Mouse (Mus musculus) mammary gland, adult 2 months (tissue): ENCODE data around the gene Gm17174. TPM values are rescaled to one million over a fixed set of nuclear protein-coding genes. Genes with fewer than 3 reads are reported as not detected.

Experiments
- polyA plus RNA-seq: library from polyadenylated mRNA; depleted of rRNA; stranded (reverse); fragments of >200 nt; gene quantifications from 2 replicates; pipeline ENCODE4 v1.2.3, GENCODE M21; 2012; ENCODE audit warnings: low replicate concordance; rRNA removed

The Gm17174 gene
- polyA plus RNA-seq, result not detected in 2 replicates

GRCm38 (mm10) chr14:51592039-51592438, at the start of gene Gm17174:
Gm17174 (minus strand) TSS chr14:51592139.

GRCm38 (mm10) chr14:51635566-51635965, 43.6 kb upstream of the Gm17174 start, which contains the start of gene Gm4181:
Gm4181 (minus strand) TSS chr14:51635666.

GRCm38 (mm10) chr14:51611210-51611609, 19.3 kb upstream of the Gm17174 start, which contains the start of gene Gm17078:
Gm17078 (minus strand) TSS chr14:51611310.

GRCm38 (mm10) chr14:51573963-51574362, 18.0 kb downstream of the Gm17174 start, which contains the start of gene Gm17175:
Gm17175 (minus strand) TSS chr14:51574063.

GRCm38 (mm10) chr14:51552490-51552889, 39.4 kb downstream of the Gm17174 start, which contains the start of gene Gm5622:
Gm5622 (plus strand) TSS chr14:51552790.

Other genes with a start within 250 kb of the Gm17174 start
- not detected in 2 replicates for gene Gm7247, start 230.4 kb downstream of the Gm17174 start, polyA plus RNA-seq
- gene Vmn2r88, start 181.3 kb downstream of the Gm17174 start, polyA plus RNA-seq, result not detected in 2 replicates
- gene Vmn2r89, start 140.3 kb downstream of the Gm17174 start, polyA plus RNA-seq, result not detected in 2 replicates
- gene Gm5622, start 39.3 kb downstream of the Gm17174 start, polyA plus RNA-seq, result not detected in 2 replicates
- not detected in 2 replicates for gene Gm17175, start 18.1 kb downstream of the Gm17174 start, polyA plus RNA-seq
- not detected in 2 replicates for gene Gm17078, start 19.2 kb upstream of the Gm17174 start, polyA plus RNA-seq
- not detected in 2 replicates for gene Gm4181, start 43.5 kb upstream of the Gm17174 start, polyA plus RNA-seq
- gene Gm17079, start 103.3 kb upstream of the Gm17174 start, polyA plus RNA-seq, result not detected in 2 replicates
- gene Gm5800, start 125.0 kb upstream of the Gm17174 start, polyA plus RNA-seq, result not detected in 2 replicates
- gene Ang4, start 181.5 kb upstream of the Gm17174 start, polyA plus RNA-seq, result not detected in 2 replicates
- gene AY358078, start 207.9 kb upstream of the Gm17174 start, polyA plus RNA-seq, result not detected in 2 replicates